Mouse (Mus musculus): ENCODE measurements around the gene Rab3b. TPM values are rescaled to one million over a fixed set of nuclear protein-coding genes. Genes with fewer than 3 reads are reported as not detected.

Gene Rab3b
- polyA plus RNA-seq, 1 experiment = 4.1 TPM

- no peaks in the 10 kb centered on the region for H3K79me3 ChIP-seq (ENCODE audit: low read depth)
- no peak overlapping the region for H3ac ChIP-seq (ENCODE audit: control insufficient read depth, insufficient read length, low read depth)
- TF ChIP-seq MAX (IDR thresholded peaks at IDR 0.05) = no peak
- no peak for TF ChIP-seq FOSL1 (IDR thresholded peaks at IDR 0.05; ENCODE audit: insufficient read depth, low read length, poor library complexity, severe bottlenecking)
- no peak for TF ChIP-seq MYOD1 (IDR thresholded peaks at IDR 0.05; ENCODE audit: control insufficient read depth, insufficient read length, low read depth)
- no peak for TF ChIP-seq CEBPB (IDR thresholded peaks at IDR 0.05; ENCODE audit: low read depth)
- no peak for TF ChIP-seq USF1 (IDR thresholded peaks at IDR 0.05; ENCODE audit: low read depth)
- no peak for TF ChIP-seq CTCF (IDR thresholded peaks at IDR 0.05; ENCODE audit: control insufficient read depth, insufficient read depth, insufficient read length)
- no peak for TF ChIP-seq MYOG (IDR thresholded peaks at IDR 0.05; ENCODE audit: control insufficient read depth, extremely low read depth, insufficient read length)
- no peaks in the 10 kb centered on the region for H3K79me2 ChIP-seq (ENCODE audit: control insufficient read depth, insufficient read depth)
- H3K4me3 ChIP-seq (ENCODE audit: insufficient read depth, poor library complexity, severe bottlenecking) = no peak overlapping the region
- H3K36me3 ChIP-seq (ENCODE audit: control insufficient read depth, insufficient read depth) = no peaks in the 10 kb centered on the region
- no peaks in the 10 kb centered on the region for H3K27me3 ChIP-seq (ENCODE audit: control insufficient read depth, insufficient read depth, insufficient read length)
Measured at GRCm38 (mm10) chr4:108933163-108933562, 54.3 kb downstream of the Rab3b start.

DNA sequence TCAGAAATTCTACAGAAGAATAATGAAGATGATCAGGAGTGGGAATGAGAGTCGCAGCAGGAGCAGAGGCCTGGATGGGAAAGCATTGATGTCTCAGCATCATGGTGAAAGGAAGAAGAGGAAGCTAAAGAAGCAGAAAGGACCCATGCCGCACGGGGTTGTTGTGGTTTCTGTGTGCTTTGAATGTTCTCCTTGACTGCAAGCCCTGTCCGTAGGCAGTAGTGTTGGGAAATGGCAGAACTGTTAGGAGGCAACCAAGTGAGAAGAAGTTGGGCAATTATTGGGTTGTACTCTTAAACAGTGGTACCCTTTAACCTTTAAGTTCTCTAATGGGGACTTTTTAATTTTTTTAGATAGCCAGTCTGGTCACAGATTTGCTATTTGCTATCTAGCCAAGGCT is 56.0 kb downstream of the Rab3b start:
- H3K79me3 ChIP-seq (ENCODE audit: low read depth) = no peaks in the 10 kb centered on the region
- TF ChIP-seq MYOG (IDR thresholded peaks at IDR 0.05; ENCODE audit: control insufficient read depth, extremely low read depth, insufficient read length) = no peak
- TF ChIP-seq CEBPB (IDR thresholded peaks at IDR 0.05; ENCODE audit: low read depth) = no peak
- no peak for TF ChIP-seq FOSL1 (IDR thresholded peaks at IDR 0.05; ENCODE audit: insufficient read depth, low read length, poor library complexity, severe bottlenecking)
- TF ChIP-seq MYOD1 (IDR thresholded peaks at IDR 0.05; ENCODE audit: control insufficient read depth, insufficient read length, low read depth) = no peak
- no peak for TF ChIP-seq MAX (IDR thresholded peaks at IDR 0.05)
- TF ChIP-seq USF1 (IDR thresholded peaks at IDR 0.05; ENCODE audit: low read depth) = no peak
- no peak overlapping the region for H3K4me3 ChIP-seq (ENCODE audit: insufficient read depth, poor library complexity, severe bottlenecking)
- H3K79me2 ChIP-seq (ENCODE audit: control insufficient read depth, insufficient read depth) = no peaks in the 10 kb centered on the region
- H3K36me3 ChIP-seq (ENCODE audit: control insufficient read depth, insufficient read depth) = no peaks in the 10 kb centered on the region
- no peak overlapping the region for H3ac ChIP-seq (ENCODE audit: control insufficient read depth, insufficient read length, low read depth)
- H3K27me3 ChIP-seq (ENCODE audit: control insufficient read depth, insufficient read depth, insufficient read length) = no peaks in the 10 kb centered on the region

- H3K79me3 ChIP-seq (ENCODE audit: low read depth) = no peaks in the 10 kb centered on the region
Measured at GRCm38 (mm10) chr4:108937848-108938771, 59.2 kb downstream of the Rab3b start.

DNA sequence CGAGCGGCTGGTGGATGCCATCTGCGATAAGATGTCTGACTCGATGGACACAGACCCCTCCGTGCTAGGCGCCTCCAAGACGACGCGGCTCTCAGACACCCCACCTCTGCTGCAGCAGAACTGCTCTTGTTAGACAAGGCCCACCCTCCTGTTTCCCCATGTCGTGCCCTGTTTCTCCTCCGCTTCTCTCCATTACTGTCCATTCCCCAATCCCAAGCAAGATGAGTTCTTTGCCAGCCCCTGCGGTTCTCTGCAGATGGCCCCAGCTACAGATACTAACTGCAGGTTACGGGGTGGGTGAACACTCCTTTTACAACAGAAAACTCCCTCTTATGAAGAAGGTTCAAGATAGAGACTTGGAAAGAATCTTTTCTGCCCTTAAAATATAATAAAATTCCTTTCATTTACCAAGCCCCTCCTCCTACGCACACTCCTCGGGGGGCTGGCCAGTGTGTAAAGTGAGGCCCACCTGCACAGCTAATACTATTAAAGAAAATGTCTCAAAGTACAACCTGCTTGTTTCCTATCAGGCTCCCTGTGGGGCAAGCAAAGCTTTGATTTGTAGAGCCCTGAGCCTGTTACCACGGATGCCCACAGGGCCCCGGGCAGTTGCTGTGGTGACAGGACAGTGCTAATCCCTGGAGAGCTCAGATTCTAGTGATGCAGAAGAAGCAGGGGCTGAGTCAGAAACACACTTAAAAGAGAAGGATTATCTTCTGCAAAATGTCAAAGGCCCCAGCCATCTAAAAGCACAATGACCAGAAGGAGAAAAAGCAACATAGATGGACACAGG is 62.0 kb downstream of the Rab3b start:
- Histone ChIP-seq H3K27me3 (ENCODE audit: control insufficient read depth, insufficient read depth, insufficient read length) (no peaks in the 10 kb centered on the region), H3K79me3 (ENCODE audit: low read depth) (no peaks in the 10 kb centered on the region), H3K36me3 (ENCODE audit: control insufficient read depth, insufficient read depth) (no peaks in the 10 kb centered on the region), H3K4me3 (ENCODE audit: insufficient read depth, poor library complexity, severe bottlenecking) (no peak overlapping the region), H3K79me2 (ENCODE audit: control insufficient read depth, insufficient read depth) (no peaks in the 10 kb centered on the region), H3ac (ENCODE audit: control insufficient read depth, insufficient read length, low read depth) (no peak overlapping the region)
- TF ChIP-seq CEBPB (IDR thresholded peaks at IDR 0.05; ENCODE audit: low read depth) (no peak), USF1 (IDR thresholded peaks at IDR 0.05; ENCODE audit: low read depth) (no peak), MYOD1 (IDR thresholded peaks at IDR 0.05; ENCODE audit: control insufficient read depth, insufficient read length, low read depth) (no peak), FOSL1 (IDR thresholded peaks at IDR 0.05; ENCODE audit: insufficient read depth, low read length, poor library complexity, severe bottlenecking) (no peak), MAX (IDR thresholded peaks at IDR 0.05) (no peak), MYOG (IDR thresholded peaks at IDR 0.05; ENCODE audit: control insufficient read depth, extremely low read depth, insufficient read length) (no peak), CTCF (IDR thresholded peaks at IDR 0.05; ENCODE audit: control insufficient read depth, insufficient read depth, insufficient read length) (no peak)

More at GRCm38 (mm10) chr4:108937848-108938771, 59.2 kb downstream of the Rab3b start:
- H3K79me2 ChIP-seq (ENCODE audit: control insufficient read depth, insufficient read depth) = no peaks in the 10 kb centered on the region
- H3K27me3 ChIP-seq (ENCODE audit: control insufficient read depth, insufficient read depth, insufficient read length) = no peaks in the 10 kb centered on the region
- H3K4me3 ChIP-seq (ENCODE audit: insufficient read depth, poor library complexity, severe bottlenecking) = no peak overlapping the region
- H3K36me3 ChIP-seq (ENCODE audit: control insufficient read depth, insufficient read depth) = no peaks in the 10 kb centered on the region
- TF ChIP-seq FOSL1 (IDR thresholded peaks at IDR 0.05; ENCODE audit: insufficient read depth, low read length, poor library complexity, severe bottlenecking) (no peak), MYOG (IDR thresholded peaks at IDR 0.05; ENCODE audit: control insufficient read depth, extremely low read depth, insufficient read length) (no peak), USF1 (IDR thresholded peaks at IDR 0.05; ENCODE audit: low read depth) (no peak), MAX (IDR thresholded peaks at IDR 0.05) (no peak), CTCF (IDR thresholded peaks at IDR 0.05; ENCODE audit: control insufficient read depth, insufficient read depth, insufficient read length) (no peak), CEBPB (IDR thresholded peaks at IDR 0.05; ENCODE audit: low read depth) (no peak), MYOD1 (IDR thresholded peaks at IDR 0.05; ENCODE audit: control insufficient read depth, insufficient read length, low read depth) (no peak)
- no peak overlapping the region for H3ac ChIP-seq (ENCODE audit: control insufficient read depth, insufficient read length, low read depth)

GRCm38 (mm10) chr4:108942171-108942570 is 63.3 kb downstream of the Rab3b start:
- H3K36me3 ChIP-seq (ENCODE audit: control insufficient read depth, insufficient read depth) = no peaks in the 10 kb centered on the region
- H3K4me3 ChIP-seq (ENCODE audit: insufficient read depth, poor library complexity, severe bottlenecking) = no peak overlapping the region
- TF ChIP-seq MAX (IDR thresholded peaks at IDR 0.05) = no peak
- TF ChIP-seq CEBPB (IDR thresholded peaks at IDR 0.05; ENCODE audit: low read depth) = no peak
- no peak for TF ChIP-seq MYOD1 (IDR thresholded peaks at IDR 0.05; ENCODE audit: control insufficient read depth, insufficient read length, low read depth)
- no peak overlapping the region for H3ac ChIP-seq (ENCODE audit: control insufficient read depth, insufficient read length, low read depth)
- H3K79me3 ChIP-seq (ENCODE audit: low read depth) = no peaks in the 10 kb centered on the region
- H3K27me3 ChIP-seq (ENCODE audit: control insufficient read depth, insufficient read depth, insufficient read length) = no peaks in the 10 kb centered on the region
- no peaks in the 10 kb centered on the region for H3K79me2 ChIP-seq (ENCODE audit: control insufficient read depth, insufficient read depth)

Data from C2C12 (cell line).